Mouse (Mus musculus) forebrain, embryonic 16.5 days (tissue): ENCODE results near the gene Polr2m. TPM values are rescaled to one million over a fixed set of nuclear protein-coding genes. Genes with fewer than 3 reads are reported as not detected.

Experiments used
- ATAC-seq: fragments of 200-750 bp; cut with Nextera tagmentation; 2 replicates; pipeline ENCODE4 v1.8.0; 2017; ENCODE audit warnings: mild to moderate bottlenecking, moderate library complexity
- H3K27ac ChIP-seq: fragments of 300-500 bp; sonication (generic); 2 replicates; pipeline ENCODE4 v1.5.1; 2014; ENCODE audit warnings: low read length, control low read depth
- H3K27me3 ChIP-seq: fragments of 300-500 bp; sonication (generic); replicated peaks from 2 replicates; pipeline ENCODE4 v1.6.1; 2014; ENCODE audit warnings: low read length; ENCODE audit not compliant: control insufficient read depth, insufficient read depth
- H3K36me3 ChIP-seq: fragments of 300-500 bp; sonication (generic); 2 replicates; pipeline ENCODE4 v1.6.1; 2014; ENCODE audit not compliant: control insufficient read depth, insufficient read depth
- H3K4me1 ChIP-seq: fragments of 300-500 bp; sonication (generic); replicated peaks from 2 replicates; pipeline ENCODE4 v1.6.1; 2014; ENCODE audit warnings: low read length; ENCODE audit not compliant: control insufficient read depth, insufficient read depth
- H3K4me2 ChIP-seq: fragments of 300-500 bp; sonication (generic); 2 replicates; pipeline ENCODE4 v1.6.1; 2014; ENCODE audit warnings: mild to moderate bottlenecking, low read length, control low read depth
- H3K4me3 ChIP-seq: fragments of 300-500 bp; sonication (generic); replicated peaks from 2 replicates; pipeline ENCODE4 v1.5.1; 2014; ENCODE audit warnings: mild to moderate bottlenecking, low read length, control low read depth
- H3K9ac ChIP-seq: fragments of 300-500 bp; sonication (generic); replicated peaks from 2 replicates; pipeline ENCODE4 v1.6.1; 2014; ENCODE audit warnings: low read depth, low read length, control low read depth
- H3K9me3 ChIP-seq: fragments of 300-500 bp; sonication (generic); 2 replicates; pipeline ENCODE4 v1.6.1; 2016; ENCODE audit warnings: low read length; ENCODE audit not compliant: control insufficient read depth
- WGBS: fragments of 180-500 bp; shearing (Covaris S2); extraction: QIAGEN DNeasy Blood & Tissue Kit; methylation state at CpG from one replicate; pipeline ENCODE4 v1.1.7; 2014; 5-methylcytosine and 5-hydroxymethylcytosine counted together
- polyA plus RNA-seq: library from polyadenylated mRNA; unstranded; fragments of >200 nt; fragmentation: Nextera tagmentation; extraction: Ambion mirVana; gene quantifications from 2 replicates; pipeline ENCODE4 v1.2.1, GENCODE M21; 2015

Polr2m gene
- polyA plus RNA-seq, 1 experiment from 2014 or later: 301 TPM

DNA sequence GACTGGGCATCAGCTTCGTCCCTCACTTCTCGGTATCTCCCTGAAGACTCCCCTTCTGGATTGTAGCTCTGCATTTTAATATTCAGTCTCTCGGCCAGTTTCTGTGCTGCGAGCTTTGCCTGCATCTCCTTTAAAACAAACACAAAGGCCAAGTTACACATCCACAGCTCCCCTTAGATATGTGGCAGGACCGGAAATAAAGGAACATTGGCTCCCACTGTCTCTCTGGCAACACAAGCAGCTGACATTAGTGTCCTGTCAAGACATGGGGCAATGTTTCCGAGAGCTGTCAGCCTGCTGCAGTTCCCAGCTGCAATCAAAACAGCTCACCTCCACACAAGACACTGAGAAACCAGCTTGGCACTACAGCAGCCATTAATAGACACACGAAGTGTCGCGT is 6.3 kb downstream of the Polr2m start:
- H3K9ac ChIP-seq: no peak overlapping the region
- no peaks in the 10 kb centered on the region for H3K27me3 ChIP-seq
- peaks cover 3% of the 10 kb centered on the region for H3K4me1 ChIP-seq
- H3K4me3 ChIP-seq: no peak overlapping the region
- 96% methylated on average over 9 of the region's 9 CpGs for WGBS
- no peak overlapping the region for H3K27ac ChIP-seq
- ATAC-seq: no peak
- H3K4me2 ChIP-seq: no peak overlapping the region
- H3K9me3 ChIP-seq: no peaks in the 10 kb centered on the region
- H3K36me3 ChIP-seq: peaks cover 71% of the 10 kb centered on the region

DNA sequence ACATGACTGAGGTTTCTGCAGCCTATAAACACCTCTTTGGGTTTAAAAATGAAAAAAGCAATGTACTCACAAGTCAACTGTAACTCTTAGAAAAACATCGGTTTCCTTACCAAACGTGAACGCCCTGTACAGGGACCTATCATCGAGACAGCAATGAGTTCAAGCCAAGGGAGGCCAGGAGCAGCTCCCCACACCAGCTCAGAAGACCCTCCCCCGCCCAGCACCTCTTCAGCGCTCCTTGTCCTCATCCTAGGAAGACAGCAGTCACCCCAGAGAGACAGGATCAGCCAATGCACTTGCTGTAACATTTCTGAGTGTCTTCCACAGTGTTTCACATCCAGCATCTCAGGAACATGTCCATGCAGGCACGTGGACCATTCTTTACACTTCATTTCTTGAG is 7.1 kb downstream of the Polr2m start:
- no peak overlapping the region for H3K4me3 ChIP-seq
- no peak overlapping the region for H3K9ac ChIP-seq
- H3K36me3 ChIP-seq: peaks cover 71% of the 10 kb centered on the region
- H3K4me1 ChIP-seq: no peaks in the 10 kb centered on the region; the same call in 1 of the 2 replicates
- no peak overlapping the region for H3K27ac ChIP-seq
- 94% methylated on average over 7 of the region's 7 CpGs for WGBS
- ATAC-seq: no peak
- H3K4me2 ChIP-seq: no peak overlapping the region
- no peaks in the 10 kb centered on the region for H3K27me3 ChIP-seq
- no peaks in the 10 kb centered on the region for H3K9me3 ChIP-seq

DNA sequence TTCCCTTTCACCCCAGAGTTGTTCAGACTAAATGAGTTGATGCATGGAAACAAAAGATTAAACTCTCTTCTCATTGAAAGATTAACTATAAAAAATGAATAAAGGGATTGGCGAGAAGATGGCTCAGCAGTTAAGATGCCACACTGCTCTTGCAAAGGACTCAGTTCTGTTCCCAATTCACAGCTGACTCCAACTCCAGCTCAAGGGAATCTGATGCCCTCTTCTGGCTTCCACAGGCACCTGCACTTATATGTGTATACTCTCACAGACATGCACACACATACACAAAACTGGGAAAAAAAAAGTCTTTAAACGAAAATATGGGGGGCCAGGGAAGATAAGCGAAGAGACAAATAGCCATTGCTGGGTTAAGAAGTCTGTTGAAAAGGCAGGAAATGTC is 9.1 kb downstream of the Polr2m start:
- no peak for ATAC-seq
- Histone ChIP-seq H3K36me3 (peaks cover 56% of the 10 kb centered on the region), H3K27me3 (no peaks in the 10 kb centered on the region), H3K4me2 (no peak overlapping the region), H3K4me3 (no peak overlapping the region), H3K9me3 (no peaks in the 10 kb centered on the region), H3K4me1 (no peaks in the 10 kb centered on the region), H3K27ac (no peak overlapping the region), H3K9ac (no peak overlapping the region)
- 94% methylated on average over 3 of the region's 3 CpGs for WGBS

DNA sequence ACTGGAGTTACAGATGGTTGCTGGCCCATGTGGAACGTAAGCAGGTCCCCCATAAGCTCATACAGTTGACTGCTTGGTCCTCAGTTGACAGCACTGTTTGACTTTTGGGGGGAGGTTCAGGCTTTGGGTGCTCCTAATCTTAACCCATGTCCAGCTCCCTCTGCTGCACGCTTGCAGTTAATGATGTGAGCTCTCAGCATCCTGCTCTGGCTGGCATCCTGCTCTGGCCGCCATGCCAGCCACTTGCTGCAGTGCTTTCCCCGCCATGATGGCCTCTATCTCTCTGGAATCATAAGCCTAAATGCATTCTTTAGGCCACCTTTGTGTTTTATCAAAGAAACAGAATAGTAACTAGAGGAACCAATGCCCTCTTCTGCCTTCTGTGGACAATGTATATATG is 10.2 kb downstream of the Polr2m start:
- no peaks in the 10 kb centered on the region for H3K27me3 ChIP-seq
- H3K4me3 ChIP-seq: no peak overlapping the region
- WGBS: 89% methylated on average over 4 of the region's 4 CpGs
- H3K9ac ChIP-seq: no peak overlapping the region
- H3K4me2 ChIP-seq: no peak overlapping the region
- no peaks in the 10 kb centered on the region for H3K9me3 ChIP-seq
- H3K27ac ChIP-seq: no peak overlapping the region
- peaks cover 45% of the 10 kb centered on the region for H3K36me3 ChIP-seq
- H3K4me1 ChIP-seq: no peaks in the 10 kb centered on the region
- ATAC-seq: no peak

DNA sequence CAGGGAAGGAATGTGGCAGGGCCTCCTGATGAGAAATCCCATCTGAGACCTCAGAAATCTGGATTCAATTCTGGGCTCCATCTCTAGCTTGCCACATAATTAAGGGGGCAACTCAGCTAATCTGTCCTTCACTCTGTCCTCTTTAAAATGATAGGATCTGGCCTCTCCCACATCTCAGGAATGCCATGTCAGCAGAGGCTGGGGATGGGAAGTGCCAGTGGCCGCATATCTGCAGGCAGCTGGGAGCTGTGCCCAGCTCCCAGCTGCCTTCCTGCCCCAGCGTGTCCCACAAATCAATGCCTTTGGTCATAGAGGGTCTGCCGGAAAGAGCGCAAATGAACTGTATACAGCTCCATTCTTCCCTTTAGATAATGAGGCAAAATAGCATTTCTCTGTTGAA is 18.3 kb downstream of the Polr2m start:
- Histone ChIP-seq H3K4me1 (no peaks in the 10 kb centered on the region), H3K27me3 (no peaks in the 10 kb centered on the region), H3K27ac (no peak overlapping the region), H3K36me3 (no peaks in the 10 kb centered on the region), H3K4me3 (no peak overlapping the region), H3K9ac (no peak overlapping the region), H3K4me2 (no peak overlapping the region), H3K9me3 (no peaks in the 10 kb centered on the region)
- ATAC-seq: no peak
- WGBS: 66% methylated on average over 4 of the region's 4 CpGs

DNA sequence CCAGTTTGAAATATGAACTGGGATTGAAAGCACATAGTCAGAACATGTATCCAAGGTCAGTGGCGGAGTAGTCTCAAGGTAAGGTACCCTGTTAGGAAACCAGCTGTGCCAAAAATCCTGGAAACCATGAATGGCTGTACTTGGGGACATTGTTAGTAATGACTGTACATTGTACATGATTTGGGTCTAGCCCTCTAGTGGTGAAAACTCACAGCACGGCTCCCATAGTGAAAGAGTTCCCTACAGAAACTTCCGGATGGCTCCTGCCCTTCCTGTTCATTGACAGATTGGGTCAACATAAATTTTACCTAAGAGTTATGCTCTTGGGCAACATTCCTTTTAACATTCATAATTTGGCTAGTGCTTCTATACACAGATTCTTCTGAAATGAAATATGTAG is 19.6 kb downstream of the Polr2m start:
- Histone ChIP-seq H3K9me3 (no peaks in the 10 kb centered on the region), H3K36me3 (no peaks in the 10 kb centered on the region), H3K4me1 (no peaks in the 10 kb centered on the region), H3K9ac (no peak overlapping the region), H3K4me2 (no peak overlapping the region), H3K27ac (no peak overlapping the region), H3K27me3 (no peaks in the 10 kb centered on the region), H3K4me3 (no peak overlapping the region)
- WGBS: 76% methylated on average over 3 of the region's 3 CpGs
- ATAC-seq: no peak

DNA sequence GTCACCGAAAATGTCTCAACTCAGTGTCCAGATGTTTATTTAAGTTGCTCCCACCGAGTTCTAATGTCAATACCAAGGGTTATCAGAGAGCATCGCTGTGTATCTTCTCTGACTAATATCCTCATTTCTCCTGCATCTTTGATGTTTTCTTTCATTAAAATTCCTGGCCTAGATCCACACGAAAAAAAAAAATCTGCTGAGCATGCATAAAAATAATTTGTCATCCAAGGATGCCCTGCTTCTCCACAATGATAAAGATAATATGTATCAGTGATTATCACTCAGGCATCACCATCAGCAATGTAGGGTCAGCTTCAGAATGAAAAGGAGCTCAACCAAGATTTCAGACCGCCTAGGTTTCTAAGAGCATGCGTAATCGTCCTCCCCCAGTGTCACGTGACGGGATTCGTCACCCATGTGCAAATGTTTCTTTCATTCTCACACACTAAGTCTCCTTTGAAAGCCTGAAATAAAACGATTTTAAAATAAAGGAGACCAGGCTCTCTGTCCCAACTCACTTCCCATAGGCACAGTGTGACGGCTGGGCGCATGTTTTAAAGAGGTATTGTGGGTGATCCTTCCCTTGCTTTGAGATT is 22.6 kb downstream of the Polr2m start:
- WGBS: 65% methylated on average over 13 of the region's 13 CpGs
- H3K27me3 ChIP-seq: no peaks in the 10 kb centered on the region
- no peak overlapping the region for H3K9ac ChIP-seq
- H3K4me1 ChIP-seq: no peaks in the 10 kb centered on the region
- H3K36me3 ChIP-seq: no peaks in the 10 kb centered on the region
- no peak for ATAC-seq
- no peak overlapping the region for H3K4me2 ChIP-seq
- no peak overlapping the region for H3K27ac ChIP-seq
- H3K4me3 ChIP-seq: no peak overlapping the region
- H3K9me3 ChIP-seq: no peaks in the 10 kb centered on the region

DNA sequence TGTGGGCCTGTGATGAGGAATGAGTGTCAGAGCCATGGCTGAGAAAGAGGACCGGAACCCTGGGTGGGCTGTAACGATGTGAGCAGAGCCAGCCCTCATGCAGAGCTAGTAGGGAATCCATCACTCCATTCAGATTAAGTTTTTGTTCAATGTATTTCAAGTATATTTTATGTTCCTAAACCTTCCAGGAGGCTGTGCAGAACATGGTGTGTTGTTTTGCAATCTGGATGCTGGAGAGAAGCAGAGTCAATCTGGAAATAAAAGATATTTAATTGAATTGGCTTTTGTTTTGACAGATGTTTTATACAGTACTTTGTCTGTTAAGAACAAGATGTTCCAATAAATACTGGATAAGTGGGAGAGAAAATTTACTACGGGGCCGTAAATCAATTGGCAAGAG is 29.0 kb downstream of the Polr2m start:
- Histone ChIP-seq H3K27me3 (no peaks in the 10 kb centered on the region), H3K9me3 (no peaks in the 10 kb centered on the region), H3K4me3 (no peak overlapping the region), H3K9ac (no peak overlapping the region), H3K27ac (no peak overlapping the region), H3K4me1 (no peaks in the 10 kb centered on the region), H3K4me2 (no peak overlapping the region), H3K36me3 (no peaks in the 10 kb centered on the region)
- 91% methylated on average over 4 of the region's 4 CpGs for WGBS
- ATAC-seq: no peak

DNA sequence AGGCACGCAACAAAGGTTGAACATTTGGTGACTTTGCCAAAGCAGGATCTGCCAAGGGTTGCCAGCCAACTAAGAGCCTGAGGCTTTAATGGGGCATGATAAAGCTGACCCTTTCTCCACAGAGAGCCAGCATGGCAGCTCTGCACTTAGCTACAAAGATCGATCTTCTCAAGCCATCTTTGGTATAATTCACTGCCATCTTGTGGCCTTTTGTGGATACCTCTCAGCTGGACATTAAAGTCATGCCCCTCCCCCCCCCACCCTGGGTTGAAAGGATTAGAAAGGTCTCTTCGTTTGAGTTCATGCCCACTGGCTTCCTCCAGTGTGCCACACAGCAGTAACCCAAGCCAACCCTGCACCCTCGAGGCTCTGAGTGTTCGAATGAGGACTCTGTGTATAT is 31.8 kb downstream of the Polr2m start:
- Histone ChIP-seq H3K27ac (no peak overlapping the region), H3K27me3 (no peaks in the 10 kb centered on the region), H3K4me3 (no peak overlapping the region), H3K4me1 (no peaks in the 10 kb centered on the region), H3K9ac (no peak overlapping the region), H3K4me2 (no peak overlapping the region), H3K9me3 (no peaks in the 10 kb centered on the region), H3K36me3 (no peaks in the 10 kb centered on the region)
- 78% methylated on average over 5 of the region's 5 CpGs for WGBS
- no peak for ATAC-seq

DNA sequence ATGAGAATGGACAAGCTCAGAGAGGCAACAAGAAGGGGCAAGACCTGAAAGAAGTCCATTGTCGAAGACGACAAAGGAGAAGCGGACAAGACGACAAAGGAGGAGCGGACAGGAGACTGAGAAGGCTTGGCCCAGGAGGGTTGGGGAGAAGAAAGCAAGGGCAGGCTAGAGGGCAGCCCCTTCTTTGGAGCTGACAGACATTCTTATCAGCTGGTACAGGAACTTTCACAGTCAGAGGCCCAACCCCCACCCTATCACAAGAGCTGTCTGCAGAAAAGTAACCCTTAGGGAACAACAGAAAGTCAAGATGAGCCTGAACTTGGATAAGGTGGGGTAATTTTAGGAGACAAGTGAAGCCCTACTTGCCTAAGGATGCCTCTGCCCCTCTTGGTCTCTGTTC is 32.4 kb downstream of the Polr2m start:
- Histone ChIP-seq H3K9ac (no peak overlapping the region), H3K9me3 (no peaks in the 10 kb centered on the region), H3K4me2 (no peak overlapping the region), H3K36me3 (no peaks in the 10 kb centered on the region), H3K27me3 (no peaks in the 10 kb centered on the region), H3K4me1 (no peaks in the 10 kb centered on the region), H3K4me3 (no peak overlapping the region), H3K27ac (no peak overlapping the region)
- WGBS: 78% methylated on average over 5 of the region's 5 CpGs
- no peak for ATAC-seq
